Mouse (Mus musculus): ENCODE measurements at regions not wholly inside any gene's neighbourhood (a gene's known extent, or its start where the extent isn't known, plus 50 kb on each side); places are given as distances from the start of the nearest gene placed in this dataset.

- TF ChIP-seq CEBPB (IDR thresholded peaks at IDR 0.05; ENCODE audit: insufficient read depth, poor library complexity, severe bottlenecking) (no peak), USF1 (IDR thresholded peaks at IDR 0.05; ENCODE audit: low read depth) (no peak), POLR2AphosphoS2 (IDR thresholded peaks at IDR 0.05; ENCODE audit: insufficient read length, low read depth) (no peak), E2F4 (IDR thresholded peaks at IDR 0.05; ENCODE audit: insufficient read depth) (no peak), POLR2A (IDR thresholded peaks at IDR 0.05; ENCODE audit: insufficient read length, low read depth) (no peak), MYOG (IDR thresholded peaks at IDR 0.05; ENCODE audit: control insufficient read depth in 1 of 3, insufficient read depth in 1 of 3, insufficient read length in 2 of 3, low read depth in 2 of 3) (no peak), TCF3 (IDR thresholded peaks at IDR 0.05; ENCODE audit: insufficient read length, low read depth) (no peak)
Observed at GRCm38 (mm10) chr8:127821646-127822045, 536.8 kb upstream of the Nrp1 start.

Data from myocyte (in vitro differentiated cells).